Mouse (Mus musculus) myocyte (in vitro differentiated cells): Measurements from ENCODE around the gene Rabepk.

Experiments used
- POLR2A ChIP-seq: IDR thresholded peaks from one replicate; pipeline ENCODE4 v1.6.1; 2011; ENCODE audit warnings: low read depth, mild to moderate bottlenecking, control low read depth, moderate library complexity; ENCODE audit not compliant: insufficient read length
- POLR2AphosphoS2 ChIP-seq: IDR thresholded peaks from one replicate; pipeline ENCODE4 v1.6.1; 2011; ENCODE audit warnings: low read depth, control low read depth; ENCODE audit not compliant: insufficient read length
- TCF3 ChIP-seq: IDR thresholded peaks from one replicate; pipeline ENCODE4 v1.6.1; 2011; ENCODE audit warnings: low read depth, control low read depth; ENCODE audit not compliant: insufficient read length
- USF1 ChIP-seq: IDR thresholded peaks from one replicate; pipeline ENCODE4 v1.6.1; 2011; ENCODE audit warnings: low read depth, mild to moderate bottlenecking, control low read depth, moderate library complexity

- TF ChIP-seq POLR2AphosphoS2, result no peak
- TF ChIP-seq TCF3, result no peak
- TF ChIP-seq POLR2A, result no peak
- no peak for TF ChIP-seq USF1
Measured at GRCm38 (mm10) chr2:34754551-34755358, 45.0 kb downstream of the Rabepk start, which contains the start of gene Gapvd1.
